Mouse (Mus musculus) retina, embryonic 14.5 days (tissue): ENCODE measurements around the gene Nup155.

Source experiments
- DNase-seq: peaks from one replicate; pipeline ENCODE4 v3.0.0-alpha.2; 2015; ENCODE audit warnings: low spot score

Gene Nup155

DNA sequence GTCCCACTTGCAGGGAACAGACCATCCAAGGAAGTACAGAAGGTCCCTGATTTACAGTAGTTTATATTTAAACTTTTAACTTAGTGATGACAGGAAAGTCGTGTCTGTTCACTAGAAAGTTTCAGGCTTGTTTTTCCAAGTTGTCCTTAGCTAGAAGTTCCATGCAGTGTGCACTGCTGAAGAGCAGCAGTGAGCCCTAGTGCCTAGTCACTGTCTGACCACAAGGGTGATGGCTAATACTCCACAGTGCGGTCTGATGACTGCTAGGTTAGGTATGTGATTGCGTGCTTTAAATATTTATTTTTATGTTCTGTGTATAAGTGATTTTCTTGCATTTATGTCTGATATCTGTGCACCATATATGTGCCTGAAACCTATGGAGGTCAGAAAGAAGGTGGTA lies 81.4 kb downstream of the Nup155 start:
- DNase-seq: no peak

GRCm38 (mm10) chr15:8200317-8200716 lies 91.2 kb downstream of the Nup155 start:
- DNase-seq: no peak

GRCm38 (mm10) chr15:8208362-8208761 lies 99.3 kb downstream of the Nup155 start:
- no peak for DNase-seq
